Mouse (Mus musculus): ENCODE measurements around the gene Elfn1.
A peak's percentile ranks its signal among the peaks of the same experiment; 100 is the strongest.
"Not testable (repeated sequence)": the region's sequence is repeated elsewhere in the genome, so short reads cannot be mapped to it uniquely, and the experiment has no call there.

The Elfn1 gene

DNA sequence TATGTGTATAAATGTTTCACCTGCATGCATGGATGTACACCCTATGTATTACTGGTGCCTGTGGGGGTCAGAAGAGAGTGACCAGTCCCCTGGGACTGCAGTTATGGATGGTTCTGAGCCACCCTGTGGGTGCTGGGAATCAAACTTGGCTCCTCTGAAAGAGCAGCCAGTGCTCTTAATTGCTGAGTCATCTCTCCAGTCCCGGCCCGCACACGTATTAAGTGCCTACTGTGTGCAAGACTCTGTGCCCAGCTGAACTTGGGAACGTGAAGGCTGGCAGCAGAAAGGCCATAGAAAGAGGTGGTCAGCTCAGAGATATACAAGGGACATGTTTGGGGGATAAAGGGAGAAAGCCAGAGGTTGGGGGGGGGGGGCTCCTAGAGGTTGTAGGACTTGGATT is 68.8 kb downstream of the Elfn1 start:
- no peak for DNase-seq (ENCODE audit: low spot score in 2 of 2)

DNA sequence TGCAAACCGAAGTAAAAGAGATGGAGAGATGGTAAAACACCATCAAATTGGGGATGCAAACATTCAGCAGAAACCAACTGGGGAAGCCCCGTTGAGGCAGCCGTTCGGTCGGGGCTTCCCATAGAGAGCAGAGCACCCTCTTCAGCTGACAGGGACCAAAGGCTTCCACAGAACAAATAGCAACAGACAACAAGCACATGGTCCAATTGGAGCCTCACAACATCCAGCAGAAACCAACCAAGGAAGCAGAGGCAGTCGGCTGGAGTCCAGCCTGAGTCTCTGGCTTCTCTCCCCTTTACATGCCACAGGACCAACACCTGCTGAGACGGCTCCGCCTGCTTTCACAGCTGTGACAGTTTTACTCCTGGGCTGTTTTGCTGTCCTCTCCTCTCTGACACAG is 69.7 kb downstream of the Elfn1 start:
- DNase-seq (ENCODE audit: low spot score in 2 of 2): no peak

- DNase-seq (ENCODE audit: low spot score in 2 of 2): peak in 1 of 2 experiments; percentile 35
Measured at GRCm38 (mm10) chr5:139978525-139979276, 71.0 kb downstream of the Elfn1 start.

GRCm38 (mm10) chr5:139979371-139979770 is 71.6 kb downstream of the Elfn1 start:
- DNase-seq (ENCODE audit: low spot score in 2 of 2): no peak

GRCm38 (mm10) chr5:139981976-139982375 is 74.2 kb downstream of the Elfn1 start:
- no peak for DNase-seq (ENCODE audit: low spot score in 2 of 2)

- no peak for DNase-seq (ENCODE audit: low spot score in 2 of 2)
Measured at GRCm38 (mm10) chr5:139985073-139985746, 77.5 kb downstream of the Elfn1 start.

GRCm38 (mm10) chr5:139991531-139991930 is 83.8 kb downstream of the Elfn1 start:
- DNase-seq (ENCODE audit: low spot score in 2 of 2): no peak

DNA sequence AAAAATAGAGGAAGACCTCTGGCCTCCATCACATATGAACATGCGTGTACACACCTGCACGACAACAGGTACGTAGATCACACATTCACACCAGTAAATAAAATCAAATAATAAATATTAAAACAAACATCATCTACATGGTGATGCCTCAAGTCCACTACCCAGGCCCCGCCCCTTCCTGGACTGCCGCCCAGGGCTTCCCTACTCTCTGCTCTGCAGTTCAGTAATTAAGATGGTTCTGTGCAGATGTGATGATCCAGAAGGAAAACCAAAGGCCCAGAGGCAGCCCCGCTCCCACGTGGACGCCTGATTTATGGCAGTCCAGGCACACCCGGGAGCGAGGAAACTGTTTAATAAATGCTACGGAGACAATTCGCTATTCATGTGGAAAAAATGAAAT is 90.6 kb downstream of the Elfn1 start:
- not testable (repeated sequence) for DNase-seq (ENCODE audit: low spot score in 2 of 2)

DNA sequence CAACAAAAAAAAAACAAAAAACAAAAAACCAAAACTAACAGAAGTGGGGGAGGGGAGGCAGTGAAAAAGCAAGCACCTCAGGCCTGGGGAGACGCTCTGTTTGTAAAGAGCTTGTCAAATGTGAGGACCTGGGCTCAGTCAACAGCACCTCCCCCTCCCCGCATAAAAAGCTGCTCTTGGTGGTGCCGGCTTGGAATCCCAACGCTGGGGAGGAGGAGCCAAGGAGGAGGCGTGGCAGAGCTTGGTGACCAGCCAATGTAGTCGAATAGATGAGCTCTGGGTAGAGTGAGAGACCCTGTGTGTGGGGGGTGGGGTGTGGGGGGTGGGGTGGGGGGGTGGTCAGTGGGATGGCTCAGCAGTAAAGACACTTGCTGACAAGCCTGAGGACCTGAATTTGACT is 91.2 kb downstream of the Elfn1 start:
- DNase-seq (ENCODE audit: low spot score in 2 of 2): no peak

DNA sequence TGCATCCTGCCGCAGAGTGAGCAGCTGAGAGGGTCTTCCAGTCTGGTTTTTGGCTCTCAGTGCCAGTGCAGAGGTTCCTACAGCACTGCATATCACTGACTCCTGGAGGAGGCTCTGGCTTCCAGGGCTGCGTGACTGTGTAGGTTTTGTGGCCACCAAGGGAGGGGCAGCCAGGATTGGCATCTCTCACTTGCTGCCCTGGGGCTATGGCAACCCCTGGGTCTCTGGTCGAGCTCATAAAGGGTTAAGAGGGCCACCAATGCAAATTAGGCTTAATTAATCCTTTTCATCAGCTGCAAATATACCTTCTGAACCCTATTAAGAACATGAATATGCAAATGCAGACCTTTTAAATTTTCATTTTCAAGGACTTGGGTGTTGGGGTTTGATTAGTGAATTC is 94.8 kb downstream of the Elfn1 start:
- no peak for DNase-seq (ENCODE audit: low spot score in 2 of 2)

- DNase-seq (ENCODE audit: low spot score in 2 of 2): no peak
Measured at GRCm38 (mm10) chr5:140006861-140007260, 99.1 kb downstream of the Elfn1 start.

- no peak for DNase-seq (ENCODE audit: low spot score in 2 of 2)
Measured at GRCm38 (mm10) chr5:140007656-140008522, 100.1 kb downstream of the Elfn1 start.

GRCm38 (mm10) chr5:140008523-140008806 is 100.7 kb downstream of the Elfn1 start:
- no peak for DNase-seq (ENCODE audit: low spot score in 2 of 2)

- no peak for DNase-seq (ENCODE audit: low spot score in 2 of 2)
Measured at GRCm38 (mm10) chr5:140009083-140009655, 101.4 kb downstream of the Elfn1 start.

DNA sequence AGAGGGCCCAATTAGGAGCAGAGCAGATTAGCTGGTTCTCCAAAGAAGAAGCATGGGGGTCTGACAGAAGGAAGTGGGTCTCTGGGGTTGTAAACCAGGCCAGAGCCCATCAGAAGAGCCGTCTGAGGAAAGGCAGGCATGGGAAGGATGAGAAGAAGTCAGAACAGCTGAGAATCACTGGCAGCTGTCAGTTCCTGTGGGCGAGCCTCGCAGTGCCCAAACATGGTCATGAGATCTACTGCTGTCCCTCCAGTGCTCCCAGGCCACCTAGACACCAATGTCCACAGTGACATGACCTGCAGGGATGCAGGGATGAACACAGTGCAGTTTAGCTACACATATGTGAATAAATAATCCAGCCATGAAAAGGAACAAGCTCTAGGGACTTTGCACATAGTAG is 102.7 kb downstream of the Elfn1 start:
- no peak for DNase-seq (ENCODE audit: low spot score in 2 of 2)

DNA sequence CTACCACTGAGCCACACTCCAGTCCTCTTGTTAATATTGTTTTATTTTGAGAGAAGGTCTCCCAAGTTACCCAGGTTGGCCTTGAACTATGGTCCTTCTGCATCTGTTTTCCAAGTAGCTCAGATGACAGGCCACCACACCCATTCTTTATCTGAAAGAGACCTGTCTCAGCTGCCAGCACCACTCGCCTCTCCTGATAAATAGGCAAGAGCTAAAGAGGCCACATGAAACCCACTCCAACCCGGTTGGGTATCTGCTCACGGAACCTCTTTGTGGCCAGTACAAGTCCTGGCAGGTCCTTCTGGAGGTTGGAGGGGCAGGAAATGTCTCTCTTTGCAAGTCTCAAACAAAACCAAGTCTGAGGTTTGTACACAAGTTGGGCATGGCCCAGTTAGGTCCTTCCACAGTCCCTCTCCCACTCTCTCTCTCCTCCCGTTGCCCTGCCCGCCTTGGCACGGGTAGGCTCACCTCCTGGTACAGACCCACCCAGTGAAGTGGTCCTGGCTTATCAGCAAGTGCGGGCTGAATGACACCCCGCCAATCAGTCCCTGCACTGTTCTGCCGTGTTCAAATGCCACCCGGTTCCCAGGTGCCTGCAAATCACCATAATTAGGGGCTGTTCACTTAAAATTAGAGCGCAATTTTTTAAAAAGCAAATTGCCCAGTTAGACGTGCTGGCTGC is 104.7 kb downstream of the Elfn1 start:
- peak; percentile 46 to 54 for DNase-seq (ENCODE audit: low spot score in 2 of 2)

- DNase-seq (ENCODE audit: low spot score in 2 of 2): no peak
Measured at GRCm38 (mm10) chr5:140013652-140014051, 105.9 kb downstream of the Elfn1 start.

DNA sequence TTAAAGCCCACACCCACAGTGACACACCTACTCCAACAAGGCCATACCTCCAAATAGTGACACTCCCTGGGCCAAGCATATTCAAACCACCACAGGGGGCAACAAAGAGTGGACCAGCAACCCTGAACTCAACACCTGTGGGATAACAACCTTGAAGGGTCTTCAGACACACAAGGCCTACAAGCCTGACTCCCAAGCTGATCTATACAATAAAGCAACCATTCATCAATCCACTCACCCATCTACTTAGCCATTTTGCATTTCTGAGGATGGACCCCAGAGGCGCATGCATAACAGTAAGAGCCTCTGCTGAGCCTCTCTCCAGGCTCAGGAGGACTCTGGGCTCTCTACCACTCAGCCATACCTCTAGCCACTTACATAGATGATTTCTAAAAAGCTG is 109.2 kb downstream of the Elfn1 start:
- DNase-seq (ENCODE audit: low spot score in 2 of 2): no peak

DNA sequence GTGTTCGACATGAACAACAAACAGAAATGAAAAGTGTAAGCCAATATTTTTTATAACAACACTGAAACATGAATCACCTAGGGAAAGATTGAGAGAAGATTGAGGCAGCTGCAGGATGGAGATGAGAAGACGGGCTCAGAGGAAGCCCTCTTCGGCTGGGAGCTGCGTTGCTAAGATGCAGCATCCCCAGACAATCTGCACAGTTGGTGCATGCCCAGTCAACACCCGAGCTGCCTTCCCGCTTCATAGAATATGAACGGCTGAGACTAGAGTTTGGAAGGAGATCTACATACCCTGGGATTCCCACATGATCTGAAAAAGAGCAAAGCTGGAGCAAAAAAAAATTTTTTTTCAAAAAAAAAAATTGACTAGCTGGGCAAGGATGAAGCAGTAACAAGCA is 111.0 kb downstream of the Elfn1 start:
- DNase-seq (ENCODE audit: low spot score in 2 of 2): no peak

- DNase-seq (ENCODE audit: low spot score in 2 of 2): no peak
Measured at GRCm38 (mm10) chr5:140019616-140020015, 111.9 kb downstream of the Elfn1 start.

DNA sequence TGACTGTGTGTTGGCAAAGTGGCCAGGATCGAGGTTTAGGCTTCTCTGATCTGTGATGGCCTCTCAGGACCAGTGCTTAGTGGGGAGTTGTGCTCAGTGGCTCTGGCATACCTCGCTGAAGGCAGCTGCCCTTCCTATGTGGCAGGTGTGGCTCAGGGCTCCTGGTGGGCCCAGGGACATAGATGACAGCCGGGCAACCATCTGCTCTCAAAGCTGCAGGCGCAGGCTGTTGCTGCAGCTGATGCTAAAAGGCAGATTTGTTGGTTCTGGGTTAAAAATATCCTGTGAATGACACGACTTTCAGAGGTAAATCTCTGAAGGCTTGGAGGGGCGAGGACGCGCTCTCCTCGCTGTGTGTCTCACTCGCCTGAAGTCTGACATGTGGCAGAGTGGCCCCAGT is 114.0 kb downstream of the Elfn1 start:
- DNase-seq (ENCODE audit: low spot score in 2 of 2): no peak

- no peak for DNase-seq (ENCODE audit: low spot score in 2 of 2)
Measured at GRCm38 (mm10) chr5:140022861-140023260, 115.1 kb downstream of the Elfn1 start.

Measured in spleen, postnatal 10 days (tissue).